Mouse (Mus musculus) heart, embryonic 10.5 days (tissue): Measurements from ENCODE around the gene Gpr160. TPM values are rescaled to one million over a fixed set of nuclear protein-coding genes. Genes with fewer than 3 reads are reported as not detected.
"Not testable (repeated sequence)": the region's sequence is repeated elsewhere in the genome, so short reads cannot be mapped to it uniquely, and the experiment has no call there.

Source experiments
- DNase-seq: peaks from one replicate; pipeline ENCODE4 v3.0.0-alpha.2; 2017; ENCODE audit warnings: low spot score
- H3K27ac ChIP-seq: fragments of 300-500 bp; sonication (generic); 2 replicates; pipeline ENCODE4 v1.5.1; 2016; ENCODE audit warnings: mild to moderate bottlenecking
- H3K27me3 ChIP-seq: fragments of 300-500 bp; sonication (generic); 2 replicates; pipeline ENCODE4 v1.6.1; 2016; ENCODE audit warnings: mild to moderate bottlenecking; ENCODE audit not compliant: poor library complexity, insufficient read depth, severe bottlenecking
- H3K36me3 ChIP-seq: fragments of 300-500 bp; sonication (generic); 2 replicates; pipeline ENCODE4 v1.6.1; 2016; ENCODE audit warnings: mild to moderate bottlenecking, moderate library complexity
- H3K4me1 ChIP-seq: fragments of 300-500 bp; sonication (generic); 2 replicates; pipeline ENCODE4 v1.6.1; 2016; ENCODE audit warnings: mild to moderate bottlenecking
- H3K4me3 ChIP-seq: fragments of 300-500 bp; sonication (generic); 2 replicates; pipeline ENCODE4 v1.5.1; 2016; ENCODE audit warnings: mild to moderate bottlenecking, moderate library complexity
- H3K9me3 ChIP-seq: fragments of 300-500 bp; sonication (generic); 2 replicates; pipeline ENCODE4 v1.6.1; 2016; ENCODE audit warnings: mild to moderate bottlenecking, moderate library complexity
- WGBS: fragments of 180-500 bp; shearing (Covaris S2); methylation state at CpG from one replicate; pipeline ENCODE4 v1.1.7; 2016; 5-methylcytosine and 5-hydroxymethylcytosine counted together
- polyA plus RNA-seq: library from polyadenylated mRNA; unstranded; fragments of >200 nt; fragmentation: Nextera tagmentation; extraction: Ambion mirVana; gene quantifications from 2 replicates; pipeline ENCODE4 v1.2.1, GENCODE M21; 2016

The Gpr160 gene
- 0.33 and 0.51 TPM in 2 replicates for polyA plus RNA-seq

GRCm38 (mm10) chr3:30855604-30856458, at the start of gene Gpr160:
TSS of gene Gpr160 (plus strand) at chr3:30855950.
- H3K4me1 ChIP-seq = peaks cover 9% of the 10 kb centered on the region; the same call in 1 of the 2 replicates
- H3K4me3 ChIP-seq = peak within 1 kb of the TSS; percentile 79
- peaks cover 50% of the 10 kb centered on the region for H3K27me3 ChIP-seq
- H3K27ac ChIP-seq = peak within 1 kb of the TSS; percentile 84
- DNase-seq = no peak
- under 1% methylated on average over 70 of the region's 75 CpGs for WGBS
- H3K9me3 ChIP-seq = no peaks in the 10 kb centered on the region
- no peaks in the 10 kb centered on the region for H3K36me3 ChIP-seq

- peaks cover 73% of the 10 kb centered on the region for H3K36me3 ChIP-seq
- H3K4me1 ChIP-seq = no peaks in the 10 kb centered on the region
- H3K9me3 ChIP-seq = no peaks in the 10 kb centered on the region
- no peak overlapping the region for H3K27ac ChIP-seq
- no peaks in the 10 kb centered on the region for H3K27me3 ChIP-seq
- 67% methylated on average over 3 of the region's 3 CpGs for WGBS
- no peak for DNase-seq
- no peak overlapping the region for H3K4me3 ChIP-seq
These were observed 42.9 kb upstream of the Gpr160 start for GRCm38 (mm10) chr3:30812881-30813280.

- Histone ChIP-seq H3K27me3 (no peaks in the 10 kb centered on the region), H3K9me3 (no peaks in the 10 kb centered on the region), H3K4me3 (no peak overlapping the region), H3K27ac (no peak overlapping the region), H3K4me1 (no peaks in the 10 kb centered on the region), H3K36me3 (peaks cover 73% of the 10 kb centered on the region)
- DNase-seq = no peak
- 95% methylated on average over 16 of the region's 16 CpGs for WGBS
These were observed 37.1 kb upstream of the Gpr160 start for GRCm38 (mm10) chr3:30818630-30819125.

- 85% methylated on average over 8 of the region's 8 CpGs for WGBS
- DNase-seq = no peak
- Histone ChIP-seq H3K27me3 (no peaks in the 10 kb centered on the region), H3K4me1 (no peaks in the 10 kb centered on the region), H3K27ac (no peak overlapping the region), H3K9me3 (no peaks in the 10 kb centered on the region), H3K36me3 (peaks cover 48% of the 10 kb centered on the region), H3K4me3 (no peak overlapping the region)
These were observed 33.6 kb upstream of the Gpr160 start for GRCm38 (mm10) chr3:30822163-30822562.

GRCm38 (mm10) chr3:30826069-30826468, 29.7 kb upstream of the Gpr160 start:
- DNase-seq = no peak
- Histone ChIP-seq H3K27ac (no peak overlapping the region), H3K4me1 (no peaks in the 10 kb centered on the region), H3K36me3 (peaks cover 13% of the 10 kb centered on the region), H3K9me3 (no peaks in the 10 kb centered on the region), H3K27me3 (no peaks in the 10 kb centered on the region), H3K4me3 (no peak overlapping the region)
- 91% methylated on average over 5 of the region's 5 CpGs for whole genome bisulfite sequencing

- no peak overlapping the region for H3K4me3 ChIP-seq
- H3K4me1 ChIP-seq = no peaks in the 10 kb centered on the region
- no peak overlapping the region for H3K27ac ChIP-seq
- no peaks in the 10 kb centered on the region for H3K9me3 ChIP-seq
- H3K36me3 ChIP-seq = no peaks in the 10 kb centered on the region
- H3K27me3 ChIP-seq = no peaks in the 10 kb centered on the region
- no peak for DNase-seq
- 68% methylated on average over 15 of the region's 15 CpGs for WGBS
These were observed 23.7 kb upstream of the Gpr160 start for GRCm38 (mm10) chr3:30831848-30832606.

- Histone ChIP-seq H3K9me3 (no peaks in the 10 kb centered on the region), H3K4me3 (no peak overlapping the region), H3K27me3 (no peaks in the 10 kb centered on the region), H3K36me3 (no peaks in the 10 kb centered on the region), H3K27ac (no peak overlapping the region), H3K4me1 (no peaks in the 10 kb centered on the region)
- WGBS = 78% methylated on average over 3 of the region's 3 CpGs
- DNase-seq = no peak
These were observed 22.5 kb upstream of the Gpr160 start for GRCm38 (mm10) chr3:30833254-30833653.

- no peaks in the 10 kb centered on the region for H3K36me3 ChIP-seq
- H3K4me1 ChIP-seq = no peaks in the 10 kb centered on the region
- no peak overlapping the region for H3K27ac ChIP-seq
- 83% methylated on average over 2 of the region's 2 CpGs for WGBS
- no peak overlapping the region for H3K4me3 ChIP-seq
- no peaks in the 10 kb centered on the region for H3K9me3 ChIP-seq
- no peak for DNase-seq
- no peaks in the 10 kb centered on the region for H3K27me3 ChIP-seq
These were observed 10.0 kb upstream of the Gpr160 start for GRCm38 (mm10) chr3:30845755-30846154.

- H3K36me3 ChIP-seq = no peaks in the 10 kb centered on the region
- H3K27ac ChIP-seq = no peak overlapping the region
- no peak for DNase-seq
- WGBS = 28% methylated on average over 1 of the region's 1 CpGs
- H3K9me3 ChIP-seq = no peaks in the 10 kb centered on the region
- no peaks in the 10 kb centered on the region for H3K4me1 ChIP-seq
- peaks cover 3% of the 10 kb centered on the region; the same call in 1 of the 2 replicates for H3K27me3 ChIP-seq
- H3K4me3 ChIP-seq = no peak overlapping the region
These were observed 8.3 kb upstream of the Gpr160 start for GRCm38 (mm10) chr3:30847413-30847812.

- Histone ChIP-seq H3K9me3 (no peaks in the 10 kb centered on the region), H3K27ac (no peak overlapping the region), H3K4me1 (peaks cover 9% of the 10 kb centered on the region; the same call in 1 of the 2 replicates), H3K4me3 (no peak overlapping the region), H3K27me3 (peaks cover 35% of the 10 kb centered on the region), H3K36me3 (no peaks in the 10 kb centered on the region)
- DNase-seq = no peak
- 75% methylated on average over 6 of the region's 6 CpGs for WGBS
These were observed 4.3 kb upstream of the Gpr160 start for GRCm38 (mm10) chr3:30851422-30851821.

GRCm38 (mm10) chr3:30853596-30853995, 2.2 kb upstream of the Gpr160 start:
- no peak for DNase-seq
- H3K9me3 ChIP-seq = no peaks in the 10 kb centered on the region
- WGBS = 77% methylated on average over 5 of the region's 5 CpGs
- H3K27ac ChIP-seq = no peak overlapping the region
- peaks cover 50% of the 10 kb centered on the region for H3K27me3 ChIP-seq
- H3K4me1 ChIP-seq = peaks cover 9% of the 10 kb centered on the region; the same call in 1 of the 2 replicates
- H3K36me3 ChIP-seq = no peaks in the 10 kb centered on the region
- H3K4me3 ChIP-seq = no peak overlapping the region

GRCm38 (mm10) chr3:30859599-30859998, 3.8 kb downstream of the Gpr160 start:
- H3K27me3 ChIP-seq = peaks cover 33% of the 10 kb centered on the region
- not testable (repeated sequence) for H3K9me3 ChIP-seq, DNase-seq, H3K27ac ChIP-seq, H3K4me1 ChIP-seq, H3K36me3 ChIP-seq, H3K4me3 ChIP-seq
- WGBS = 88% methylated on average over 8 of the region's 8 CpGs

GRCm38 (mm10) chr3:30860705-30861104, 5.0 kb downstream of the Gpr160 start:
- 78% methylated on average over 4 of the region's 4 CpGs for WGBS

More at GRCm38 (mm10) chr3:30860705-30861104, 5.0 kb downstream of the Gpr160 start:
- no peak for DNase-seq
- H3K4me1 ChIP-seq = peaks cover 6% of the 10 kb centered on the region; the same call in 1 of the 2 replicates
- H3K4me3 ChIP-seq = no peak overlapping the region
- no peak overlapping the region for H3K27ac ChIP-seq
- H3K9me3 ChIP-seq = no peaks in the 10 kb centered on the region
- no peaks in the 10 kb centered on the region for H3K36me3 ChIP-seq
- peaks cover 22% of the 10 kb centered on the region; the same call in 1 of the 2 replicates for H3K27me3 ChIP-seq
